Mouse (Mus musculus): ENCODE measurements around the gene Ropn1. TPM values are rescaled to one million over a fixed set of nuclear protein-coding genes. Genes with fewer than 3 reads are reported as not detected.
A peak's percentile ranks its signal among the peaks of the same experiment; 100 is the strongest.
"Not testable (repeated sequence)": the region's sequence is repeated elsewhere in the genome, so short reads cannot be mapped to it uniquely, and the experiment has no call there.

Ropn1 gene
- polyA plus RNA-seq, 1 experiment = 0.33 TPM

GRCm38 (mm10) chr16:34690334-34691144 lies 40.8 kb downstream of the Ropn1 start, which contains the start of gene Ccdc14:
Ccdc14 (plus strand) TSS chr16:34690616.
- WGBS = 1% methylated on average over 53 of the region's 53 CpGs
- no peak for TF ChIP-seq CTCF (IDR thresholded peaks at IDR 0.05; ENCODE audit: borderline replicate concordance, insufficient read depth, low read depth, low read length)
- peak; percentile 10; the same call in 1 of the 2 replicates for TF ChIP-seq POLR2A (IDR thresholded peaks at IDR 0.05; ENCODE audit: borderline replicate concordance, insufficient read depth, low read length)
- H3K4me1 ChIP-seq (ENCODE audit: control insufficient read depth, insufficient read depth, low read length) = no peaks in the 10 kb centered on the region
- DNase-seq = peak; percentile 81 to 83
- no peak within 1 kb of the TSS for H3K27ac ChIP-seq (ENCODE audit: insufficient read depth, low read length)
- H3K4me3 ChIP-seq (replicated peaks; ENCODE audit: insufficient read depth, low read depth, low read length) = peak within 1 kb of the TSS; percentile 66
- no peaks in the 10 kb centered on the region for H3K27me3 ChIP-seq (ENCODE audit: control insufficient read depth, insufficient read depth, low read length)

DNA sequence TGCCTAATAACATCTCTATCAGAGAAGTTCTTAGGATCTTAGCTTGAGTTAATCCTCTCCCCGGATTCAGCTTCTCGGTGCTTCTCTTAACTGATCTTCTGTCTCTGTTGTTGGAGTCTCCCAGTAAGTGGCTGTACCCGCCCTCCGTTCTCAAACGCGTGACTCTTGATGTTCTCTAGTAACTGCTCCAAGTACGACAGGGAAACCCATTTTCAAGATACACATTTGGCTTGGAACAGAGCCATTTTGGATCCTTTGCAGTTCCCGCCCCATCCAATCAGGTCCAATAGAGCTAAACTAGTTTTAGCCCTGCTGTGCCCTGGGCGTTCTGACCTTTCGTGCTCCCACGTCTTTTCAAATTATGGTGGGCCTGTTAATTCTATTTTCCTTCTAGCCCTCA lies 41.4 kb downstream of the Ropn1 start:
- Histone ChIP-seq H3K27ac (ENCODE audit: insufficient read depth, low read length) (no peak overlapping the region), H3K27me3 (ENCODE audit: control insufficient read depth, insufficient read depth, low read length) (no peaks in the 10 kb centered on the region), H3K4me1 (ENCODE audit: control insufficient read depth, insufficient read depth, low read length) (no peaks in the 10 kb centered on the region), H3K4me3 (replicated peaks; ENCODE audit: insufficient read depth, low read depth, low read length) (peak overlapping the region; percentile 66)
- 7% methylated on average over 11 of the region's 11 CpGs for WGBS
- TF ChIP-seq CTCF (IDR thresholded peaks at IDR 0.05; ENCODE audit: borderline replicate concordance, insufficient read depth, low read depth, low read length) (no peak), POLR2A (IDR thresholded peaks at IDR 0.05; ENCODE audit: borderline replicate concordance, insufficient read depth, low read length) (no peak)
- DNase-seq = peak; percentile 17 to 23

- Histone ChIP-seq H3K4me3 (replicated peaks; ENCODE audit: insufficient read depth, low read depth, low read length) (no peak overlapping the region), H3K27ac (ENCODE audit: insufficient read depth, low read length) (no peak overlapping the region), H3K4me1 (ENCODE audit: control insufficient read depth, insufficient read depth, low read length) (no peaks in the 10 kb centered on the region), H3K27me3 (ENCODE audit: control insufficient read depth, insufficient read depth, low read length) (no peaks in the 10 kb centered on the region)
- 97% methylated on average over 6 of the region's 7 CpGs for WGBS
- TF ChIP-seq CTCF (IDR thresholded peaks at IDR 0.05; ENCODE audit: borderline replicate concordance, insufficient read depth, low read depth, low read length) = no peak
- TF ChIP-seq POLR2A (IDR thresholded peaks at IDR 0.05; ENCODE audit: borderline replicate concordance, insufficient read depth, low read length) = no peak
- no peak for DNase-seq
Observed at GRCm38 (mm10) chr16:34694477-34694876, 44.8 kb downstream of the Ropn1 start.

DNA sequence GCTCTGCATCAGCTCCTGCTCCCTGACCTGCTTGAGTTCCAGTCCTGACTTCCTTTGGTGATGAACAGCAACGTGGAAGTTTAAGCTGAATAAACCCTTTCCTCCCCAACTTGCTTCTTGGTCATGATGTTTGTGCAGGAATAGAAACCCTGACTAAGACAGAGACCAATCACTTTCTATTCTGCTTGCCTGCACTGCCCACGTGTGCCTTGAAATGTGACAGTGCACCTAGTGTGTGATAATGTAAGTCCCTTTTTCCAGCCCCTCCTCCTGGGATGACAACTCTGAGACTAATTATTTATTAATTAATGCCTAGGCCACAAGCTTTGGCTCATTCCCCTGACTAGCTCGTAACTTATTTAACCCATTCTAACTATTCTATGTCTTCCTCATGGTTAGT lies 49.0 kb downstream of the Ropn1 start:
- WGBS = 85% methylated on average over 3 of the region's 3 CpGs
- DNase-seq; H3K27ac ChIP-seq (ENCODE audit: insufficient read depth, low read length): not testable (repeated sequence)

DNA sequence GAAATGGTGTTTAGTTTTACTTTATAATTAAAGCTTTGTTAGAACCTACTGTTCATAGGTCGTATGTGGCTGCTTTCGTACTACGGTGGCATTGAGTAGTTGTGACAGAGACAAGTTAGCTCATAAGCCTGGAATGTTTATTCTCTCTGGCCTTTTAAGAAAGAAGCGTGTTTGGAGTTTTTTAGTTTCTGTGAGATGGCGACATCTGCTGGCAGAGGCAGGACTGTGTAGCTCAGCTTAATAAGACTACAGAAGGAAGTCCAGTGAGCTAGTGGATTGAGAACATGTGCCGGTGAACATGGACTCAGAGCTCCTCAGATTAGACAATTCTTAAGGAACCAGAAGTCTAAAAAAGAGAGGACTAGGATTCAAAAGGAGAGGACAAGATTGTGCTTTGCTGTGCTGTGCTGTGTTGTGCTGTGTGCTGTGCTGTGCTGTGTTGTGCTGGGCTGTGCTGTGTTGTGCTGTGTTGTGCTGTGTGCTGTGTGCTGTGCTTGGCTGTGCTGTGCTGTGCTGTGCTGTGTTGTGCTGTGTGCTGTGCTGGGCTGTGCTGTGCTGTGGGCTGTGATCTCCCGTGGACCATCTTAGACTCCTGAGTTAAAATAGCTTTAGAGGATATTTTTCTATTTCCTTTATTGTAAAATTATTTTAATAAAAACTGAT lies 50.6 kb downstream of the Ropn1 start:
- Histone ChIP-seq H3K27ac (ENCODE audit: insufficient read depth, low read length) (no peak overlapping the region), H3K27me3 (ENCODE audit: control insufficient read depth, insufficient read depth, low read length) (no peaks in the 10 kb centered on the region), H3K4me1 (ENCODE audit: control insufficient read depth, insufficient read depth, low read length) (no peaks in the 10 kb centered on the region), H3K4me3 (replicated peaks; ENCODE audit: insufficient read depth, low read depth, low read length) (no peak overlapping the region)
- DNase-seq = peak; percentile 50 to 64
- TF ChIP-seq POLR2A (IDR thresholded peaks at IDR 0.05; ENCODE audit: borderline replicate concordance, insufficient read depth, low read length) = no peak
- TF ChIP-seq CTCF (IDR thresholded peaks at IDR 0.05; ENCODE audit: borderline replicate concordance, insufficient read depth, low read depth, low read length) = peak; percentile 70
- WGBS = 21% methylated on average over 7 of the region's 7 CpGs

More for the DNA sequence above, 49.0 kb downstream of the Ropn1 start:
- not testable (repeated sequence) for H3K4me1 ChIP-seq (ENCODE audit: control insufficient read depth, insufficient read depth, low read length); H3K4me3 ChIP-seq (replicated peaks; ENCODE audit: insufficient read depth, low read depth, low read length); H3K27me3 ChIP-seq (ENCODE audit: control insufficient read depth, insufficient read depth, low read length)

DNA sequence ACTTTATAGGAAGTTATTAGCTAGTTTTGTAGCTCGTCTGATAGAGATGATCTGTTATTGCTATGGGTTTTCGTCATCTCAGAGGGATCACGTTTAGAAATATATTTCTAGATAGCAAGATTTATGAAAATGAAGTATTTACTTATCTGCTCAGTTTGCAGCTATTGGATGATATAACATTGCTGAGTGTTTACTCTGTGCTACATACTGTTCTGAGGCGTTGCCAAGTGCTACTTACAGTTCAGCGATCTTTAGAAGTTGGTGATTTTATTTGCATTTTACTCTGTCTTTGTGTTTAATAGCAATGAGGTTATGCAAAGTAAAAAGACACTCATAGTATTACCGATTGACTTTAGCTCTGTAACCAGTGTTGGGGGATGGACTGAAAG lies 51.1 kb downstream of the Ropn1 start:
- TF ChIP-seq POLR2A (IDR thresholded peaks at IDR 0.05; ENCODE audit: borderline replicate concordance, insufficient read depth, low read length) (no peak), CTCF (IDR thresholded peaks at IDR 0.05; ENCODE audit: borderline replicate concordance, insufficient read depth, low read depth, low read length) (no peak)
- no peak overlapping the region for H3K27ac ChIP-seq (ENCODE audit: insufficient read depth, low read length)
- no peak overlapping the region for H3K4me3 ChIP-seq (replicated peaks; ENCODE audit: insufficient read depth, low read depth, low read length)
- H3K27me3 ChIP-seq (ENCODE audit: control insufficient read depth, insufficient read depth, low read length) = no peaks in the 10 kb centered on the region
- 84% methylated on average over 6 of the region's 6 CpGs for WGBS
- DNase-seq = no peak
- no peaks in the 10 kb centered on the region for H3K4me1 ChIP-seq (ENCODE audit: control insufficient read depth, insufficient read depth, low read length)

- DNase-seq = no peak
- H3K4me1 ChIP-seq (ENCODE audit: control insufficient read depth, insufficient read depth, low read length) = no peaks in the 10 kb centered on the region
- TF ChIP-seq POLR2A (IDR thresholded peaks at IDR 0.05; ENCODE audit: borderline replicate concordance, insufficient read depth, low read length) (no peak), CTCF (IDR thresholded peaks at IDR 0.05; ENCODE audit: borderline replicate concordance, insufficient read depth, low read depth, low read length) (no peak)
- no peaks in the 10 kb centered on the region for H3K27me3 ChIP-seq (ENCODE audit: control insufficient read depth, insufficient read depth, low read length)
- 87% methylated on average over 2 of the region's 2 CpGs for WGBS
- H3K4me3 ChIP-seq (replicated peaks; ENCODE audit: insufficient read depth, low read depth, low read length) = no peak overlapping the region
- H3K27ac ChIP-seq (ENCODE audit: insufficient read depth, low read length) = no peak overlapping the region
Observed at GRCm38 (mm10) chr16:34706019-34706418, 56.3 kb downstream of the Ropn1 start.

- WGBS = 52% methylated on average over 7 of the region's 7 CpGs
- Histone ChIP-seq H3K27me3 (ENCODE audit: control insufficient read depth, insufficient read depth, low read length) (no peaks in the 10 kb centered on the region), H3K4me1 (ENCODE audit: control insufficient read depth, insufficient read depth, low read length) (no peaks in the 10 kb centered on the region), H3K27ac (ENCODE audit: insufficient read depth, low read length) (no peak overlapping the region), H3K4me3 (replicated peaks; ENCODE audit: insufficient read depth, low read depth, low read length) (no peak overlapping the region)
- no peak for TF ChIP-seq CTCF (IDR thresholded peaks at IDR 0.05; ENCODE audit: borderline replicate concordance, insufficient read depth, low read depth, low read length)
- TF ChIP-seq POLR2A (IDR thresholded peaks at IDR 0.05; ENCODE audit: borderline replicate concordance, insufficient read depth, low read length) = no peak
- DNase-seq = no peak
Observed at GRCm38 (mm10) chr16:34706487-34706946, 56.8 kb downstream of the Ropn1 start.

Measured in cerebellum, adult 2 months (tissue).